Mouse (Mus musculus): ENCODE measurements at regions not wholly inside any gene's neighbourhood (a gene's known extent, or its start where the extent isn't known, plus 50 kb on each side); places are given as distances from the start of the nearest gene placed in this dataset.

- WGBS = 91% methylated on average over 8 of the region's 8 CpGs
- no peaks in the 10 kb centered on the region for H3K36me3 ChIP-seq (ENCODE audit: control insufficient read depth, insufficient read depth, low read length)
- no peak for ATAC-seq (ENCODE audit: low FRiP score, low TSS enrichment)
- no peak overlapping the region for H3K4me3 ChIP-seq (ENCODE audit: low read length)
- no peaks in the 10 kb centered on the region for H3K9me3 ChIP-seq (ENCODE audit: control insufficient read depth, low read length)
- H3K9ac ChIP-seq (ENCODE audit: low read depth, low read length) = no peak overlapping the region
- H3K4me2 ChIP-seq (replicated peaks; ENCODE audit: low read depth, low read length) = no peak overlapping the region
- H3K4me1 ChIP-seq (ENCODE audit: control insufficient read depth, insufficient read depth, low read length) = no peaks in the 10 kb centered on the region
- no peaks in the 10 kb centered on the region for H3K27me3 ChIP-seq (ENCODE audit: control insufficient read depth, insufficient read depth, low read length)
- no peak overlapping the region for H3K27ac ChIP-seq (ENCODE audit: low read depth, low read length)
Measured at GRCm38 (mm10) chr2:70897373-70897772, 71.8 kb upstream of the Tlk1 start.

DNA sequence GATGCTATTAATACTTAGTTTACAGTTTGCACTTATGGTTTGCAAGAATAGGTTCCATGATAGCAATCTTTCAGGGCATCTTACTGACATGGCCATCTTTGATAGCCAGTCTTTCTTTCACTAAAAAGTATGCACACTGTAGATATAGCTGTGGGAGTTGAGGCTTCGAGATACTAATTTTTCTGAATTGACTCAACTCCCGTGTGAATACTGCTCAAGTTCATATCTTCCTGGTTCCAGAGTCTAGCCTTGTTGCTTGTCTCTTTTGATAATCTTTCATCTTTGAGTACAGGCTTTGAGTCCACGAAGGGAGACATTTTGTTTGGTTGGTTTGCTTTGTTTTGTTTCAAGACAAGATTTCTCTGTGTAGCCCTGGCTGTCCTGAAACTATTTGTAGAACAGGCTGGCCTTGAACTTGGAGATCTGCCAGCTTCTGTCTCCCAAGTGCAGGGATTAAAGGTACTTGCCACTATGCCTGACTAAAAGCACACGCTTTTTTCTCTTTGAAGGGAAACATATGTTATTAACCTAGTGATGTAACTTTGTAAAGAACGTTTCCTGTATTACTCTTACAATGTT, 64.1 kb upstream of the Tlk1 start:
- H3K9ac ChIP-seq (ENCODE audit: low read depth, low read length) = no peak overlapping the region
- no peak overlapping the region for H3K4me2 ChIP-seq (replicated peaks; ENCODE audit: low read depth, low read length)
- H3K27me3 ChIP-seq (ENCODE audit: control insufficient read depth, insufficient read depth, low read length) = no peaks in the 10 kb centered on the region
- H3K9me3 ChIP-seq (ENCODE audit: control insufficient read depth, low read length) = no peaks in the 10 kb centered on the region
- H3K4me1 ChIP-seq (ENCODE audit: control insufficient read depth, insufficient read depth, low read length) = no peaks in the 10 kb centered on the region
- H3K27ac ChIP-seq (ENCODE audit: low read depth, low read length) = no peak overlapping the region
- no peak for ATAC-seq (ENCODE audit: low FRiP score, low TSS enrichment)
- H3K4me3 ChIP-seq (ENCODE audit: low read length) = no peak overlapping the region
- 74% methylated on average over 5 of the region's 5 CpGs for WGBS
- H3K36me3 ChIP-seq (ENCODE audit: control insufficient read depth, insufficient read depth, low read length) = no peaks in the 10 kb centered on the region

DNA sequence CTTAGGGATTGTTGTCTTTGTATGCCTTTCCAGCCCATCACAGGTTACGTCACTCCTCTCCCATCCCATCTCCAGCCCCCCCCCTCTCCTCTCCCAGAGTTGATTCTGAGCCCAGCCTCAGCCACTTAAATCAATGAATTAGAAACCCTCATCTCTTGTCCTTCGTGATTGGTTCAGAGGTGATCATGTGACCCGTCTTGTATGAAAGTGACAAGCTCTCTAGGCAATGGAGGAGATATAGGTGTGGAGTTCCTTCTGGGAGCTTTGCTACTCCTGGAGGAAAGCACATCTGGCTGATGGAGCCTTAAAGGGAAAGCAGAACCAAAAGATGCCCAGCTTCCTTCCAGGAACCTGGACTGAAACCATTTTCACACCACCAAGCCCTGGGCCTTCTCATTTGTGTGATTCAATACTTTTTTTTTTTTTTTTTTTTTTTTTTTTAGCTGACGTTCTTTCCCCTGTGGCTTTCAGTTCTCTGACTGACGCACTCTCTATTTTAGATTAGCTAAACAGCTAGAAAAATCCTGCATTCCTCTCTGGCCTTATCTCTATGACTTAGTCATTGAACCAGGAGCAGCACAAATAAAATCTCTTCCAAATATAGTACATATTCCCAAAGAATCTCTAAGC, 63.4 kb upstream of the Tlk1 start:
- H3K4me3 ChIP-seq (ENCODE audit: low read length) = no peak overlapping the region
- no peaks in the 10 kb centered on the region for H3K27me3 ChIP-seq (ENCODE audit: control insufficient read depth, insufficient read depth, low read length)
- no peaks in the 10 kb centered on the region for H3K9me3 ChIP-seq (ENCODE audit: control insufficient read depth, low read length)
- no peaks in the 10 kb centered on the region for H3K36me3 ChIP-seq (ENCODE audit: control insufficient read depth, insufficient read depth, low read length)
- no peak overlapping the region for H3K9ac ChIP-seq (ENCODE audit: low read depth, low read length)
- H3K27ac ChIP-seq (ENCODE audit: low read depth, low read length) = no peak overlapping the region
- ATAC-seq (ENCODE audit: low FRiP score, low TSS enrichment) = no peak
- no peak overlapping the region for H3K4me2 ChIP-seq (replicated peaks; ENCODE audit: low read depth, low read length)
- no peaks in the 10 kb centered on the region for H3K4me1 ChIP-seq (ENCODE audit: control insufficient read depth, insufficient read depth, low read length)
- 82% methylated on average over 5 of the region's 5 CpGs for WGBS

- no peak overlapping the region for H3K27ac ChIP-seq (ENCODE audit: low read depth, low read length)
Measured at GRCm38 (mm10) chr2:70886831-70887230, 61.3 kb upstream of the Tlk1 start.

DNA sequence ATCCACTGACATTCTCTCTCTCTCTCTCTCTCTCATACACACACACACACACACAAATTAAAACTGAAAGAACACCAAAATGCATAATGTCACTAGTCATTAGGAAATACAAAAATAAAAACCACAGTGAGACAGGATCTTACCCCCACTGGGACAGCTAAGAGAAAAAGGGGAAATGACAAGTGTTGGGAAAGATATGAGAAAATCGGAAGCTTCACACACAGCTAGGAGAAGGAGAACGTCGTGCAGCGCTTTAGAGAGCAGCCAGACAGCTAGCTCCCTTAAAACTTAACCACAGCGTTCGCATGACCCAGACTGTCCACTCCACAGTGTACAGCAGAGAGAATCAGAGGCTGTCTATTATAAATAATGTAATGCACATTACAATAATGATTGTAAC, 60.1 kb upstream of the Tlk1 start:
- ATAC-seq (ENCODE audit: low FRiP score, low TSS enrichment) = no peak
- H3K9ac ChIP-seq (ENCODE audit: low read depth, low read length) = no peak overlapping the region
- no peak overlapping the region for H3K4me2 ChIP-seq (replicated peaks; ENCODE audit: low read depth, low read length)
- no peaks in the 10 kb centered on the region for H3K27me3 ChIP-seq (ENCODE audit: control insufficient read depth, insufficient read depth, low read length)
- no peak overlapping the region for H3K27ac ChIP-seq (ENCODE audit: low read depth, low read length)
- no peaks in the 10 kb centered on the region for H3K4me1 ChIP-seq (ENCODE audit: control insufficient read depth, insufficient read depth, low read length)
- no peak overlapping the region for H3K4me3 ChIP-seq (ENCODE audit: low read length)
- no peaks in the 10 kb centered on the region for H3K36me3 ChIP-seq (ENCODE audit: control insufficient read depth, insufficient read depth, low read length)
- H3K9me3 ChIP-seq (ENCODE audit: control insufficient read depth, low read length) = no peaks in the 10 kb centered on the region
- WGBS = 90% methylated on average over 6 of the region's 6 CpGs

More at GRCm38 (mm10) chr2:70886831-70887230, 61.3 kb upstream of the Tlk1 start:
- no peak overlapping the region for H3K4me2 ChIP-seq (replicated peaks; ENCODE audit: low read depth, low read length)
- H3K4me3 ChIP-seq (ENCODE audit: low read length) = no peak overlapping the region
- no peaks in the 10 kb centered on the region for H3K27me3 ChIP-seq (ENCODE audit: control insufficient read depth, insufficient read depth, low read length)
- H3K4me1 ChIP-seq (ENCODE audit: control insufficient read depth, insufficient read depth, low read length) = no peaks in the 10 kb centered on the region
- WGBS = 92% methylated on average over 7 of the region's 7 CpGs
- no peak for ATAC-seq (ENCODE audit: low FRiP score, low TSS enrichment)
- H3K9ac ChIP-seq (ENCODE audit: low read depth, low read length) = no peak overlapping the region
- no peaks in the 10 kb centered on the region for H3K36me3 ChIP-seq (ENCODE audit: control insufficient read depth, insufficient read depth, low read length)
- H3K9me3 ChIP-seq (ENCODE audit: control insufficient read depth, low read length) = no peaks in the 10 kb centered on the region

- ATAC-seq (ENCODE audit: low FRiP score, low TSS enrichment) = peak; percentile 75
- Histone ChIP-seq H3K4me2 (replicated peaks; ENCODE audit: low read depth, low read length) (no peak overlapping the region), H3K27me3 (ENCODE audit: control insufficient read depth, insufficient read depth, low read length) (no peaks in the 10 kb centered on the region), H3K9me3 (ENCODE audit: control insufficient read depth, low read length) (no peaks in the 10 kb centered on the region), H3K4me1 (ENCODE audit: control insufficient read depth, insufficient read depth, low read length) (no peaks in the 10 kb centered on the region), H3K27ac (ENCODE audit: low read depth, low read length) (no peak overlapping the region), H3K4me3 (ENCODE audit: low read length) (no peak overlapping the region), H3K36me3 (ENCODE audit: control insufficient read depth, insufficient read depth, low read length) (no peaks in the 10 kb centered on the region), H3K9ac (ENCODE audit: low read depth, low read length) (no peak overlapping the region)
- 52% methylated on average over 13 of the region's 13 CpGs for WGBS
Measured at GRCm38 (mm10) chr2:70877333-70878080, 52.0 kb upstream of the Tlk1 start.

DNA sequence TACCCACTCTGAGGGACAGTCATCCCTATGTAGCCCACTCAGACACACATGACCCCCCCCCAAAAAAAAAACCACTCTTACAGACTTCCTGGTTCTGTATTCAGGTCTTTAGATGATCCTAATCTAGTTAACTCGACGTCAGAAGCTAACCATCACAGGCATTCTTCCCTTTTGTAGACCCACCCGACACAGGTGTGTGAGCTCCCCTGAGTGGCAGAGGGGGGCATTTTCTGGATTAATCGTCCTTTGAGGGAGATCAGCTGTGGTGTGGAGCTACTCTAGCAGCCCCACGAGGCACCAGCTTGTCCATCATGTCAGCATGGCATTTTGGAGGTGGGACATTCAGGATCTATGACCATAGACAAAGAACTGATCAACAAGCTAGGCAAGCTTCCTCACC, 50.7 kb upstream of the Tlk1 start:
- 88% methylated on average over 5 of the region's 5 CpGs for WGBS
- ATAC-seq (ENCODE audit: low FRiP score, low TSS enrichment) = no peak

More for the DNA sequence above, 50.7 kb upstream of the Tlk1 start:
- no peaks in the 10 kb centered on the region for H3K4me1 ChIP-seq (ENCODE audit: control insufficient read depth, insufficient read depth, low read length)
- H3K9me3 ChIP-seq (ENCODE audit: control insufficient read depth, low read length) = no peaks in the 10 kb centered on the region
- H3K27ac ChIP-seq (ENCODE audit: low read depth, low read length) = no peak overlapping the region
- H3K9ac ChIP-seq (ENCODE audit: low read depth, low read length) = no peak overlapping the region
- H3K27me3 ChIP-seq (ENCODE audit: control insufficient read depth, insufficient read depth, low read length) = no peaks in the 10 kb centered on the region
- no peak overlapping the region for H3K4me2 ChIP-seq (replicated peaks; ENCODE audit: low read depth, low read length)
- no peak overlapping the region for H3K4me3 ChIP-seq (ENCODE audit: low read length)
- no peaks in the 10 kb centered on the region for H3K36me3 ChIP-seq (ENCODE audit: control insufficient read depth, insufficient read depth, low read length)
